Mouse (Mus musculus) T-cell, adult 66 days (primary cell): ENCODE results near the gene Fras1. TPM values are rescaled to one million over a fixed set of nuclear protein-coding genes. Genes with fewer than 3 reads are reported as not detected.

Source experiments
- total RNA-seq, 2 experiments: library from RNA; stranded (reverse); gene quantifications; 3 replicates in 1 of 2; 4 replicates in 1 of 2; pipeline ENCODE4 v1.2.4; 2023

Gene Fras1
- not detected for total RNA-seq

DNA sequence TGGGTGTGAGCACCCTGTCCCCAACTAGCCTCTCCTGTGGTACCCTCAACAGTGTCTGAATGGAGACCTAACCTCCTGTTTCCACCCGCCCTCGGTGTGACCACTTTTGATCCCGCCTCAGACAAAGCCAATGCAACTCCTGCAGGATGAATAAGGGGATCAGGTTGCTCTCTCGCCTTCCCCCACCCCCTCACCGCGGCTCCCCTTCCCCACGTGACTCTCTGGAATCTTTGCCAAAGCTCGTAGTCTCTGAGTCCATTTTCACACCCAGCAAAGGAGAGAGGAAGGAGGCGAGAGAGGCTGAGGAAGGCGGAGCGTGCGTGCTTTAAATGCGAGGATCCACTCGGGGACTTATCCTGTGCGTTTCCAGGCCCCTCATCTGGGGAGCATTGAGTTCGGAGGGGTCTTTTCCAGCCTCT is at the start of gene Fras1:
TSS of gene Fras1 (plus strand) at position 389 of the 419 bp plus-strand sequence.

DNA sequence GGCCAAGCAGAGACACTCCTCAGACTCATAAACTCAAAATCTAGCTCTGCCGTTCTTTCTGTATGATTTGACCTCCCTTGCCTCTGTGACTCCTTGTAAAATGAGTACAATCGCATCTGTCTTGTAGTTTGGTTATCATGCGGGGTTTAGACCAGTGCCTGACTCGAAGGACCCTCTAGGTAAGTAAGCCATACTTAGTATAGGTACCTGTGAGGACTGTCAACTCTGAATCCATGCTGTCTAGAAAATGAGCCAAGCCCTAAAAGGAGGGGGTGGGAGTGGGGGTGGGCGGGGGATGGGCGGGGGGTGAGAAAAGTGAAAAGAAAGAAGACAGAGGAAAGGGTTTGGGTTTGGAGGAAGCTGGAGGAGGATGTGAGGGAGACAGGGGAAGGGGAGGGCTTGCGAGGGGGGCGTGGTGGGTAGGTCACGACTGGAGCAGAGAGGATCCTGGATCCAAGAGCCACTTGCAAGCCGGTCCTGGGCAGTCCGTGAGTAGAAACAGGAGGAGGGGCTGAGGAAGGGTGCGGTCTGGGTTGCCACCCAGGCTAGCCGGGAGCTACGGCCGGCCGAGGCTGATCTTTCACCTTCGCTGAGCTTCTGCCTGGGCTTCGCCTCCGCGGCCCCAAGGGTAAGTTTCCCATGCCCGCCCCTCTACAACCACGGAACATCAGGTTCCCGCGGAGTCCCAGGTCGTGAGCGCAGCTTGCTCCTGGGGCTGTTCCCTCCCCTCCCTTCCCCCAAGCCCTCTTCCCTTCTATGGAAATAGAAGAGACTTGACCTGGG is 419.4 kb downstream of the Fras1 start, which contains the start of gene Anxa3:
TSS of gene Anxa3 (plus strand) at position 404 of the 783 bp plus-strand sequence.

Other genes starting within 250 kb of the Fras1 start
- gene Cnot6l, start 209.8 kb upstream of the Fras1 start, total RNA-seq, result 100 to 1,000 TPM; 223 TPM
- 10 to 100 TPM; 13.3 to 14.1 TPM for gene Mrpl1, start 164.5 kb upstream of the Fras1 start, total RNA-seq